Mouse (Mus musculus) forebrain, embryonic 16.5 days (tissue): ENCODE measurements around the gene Gmcl1. TPM values are rescaled to one million over a fixed set of nuclear protein-coding genes. Genes with fewer than 3 reads are reported as not detected.

ENCODE experiments used
- ATAC-seq: fragments of 200-750 bp; cut with Nextera tagmentation; 2 replicates; pipeline ENCODE4 v1.8.0; 2017; ENCODE audit warnings: mild to moderate bottlenecking, moderate library complexity
- H3K27ac ChIP-seq: fragments of 300-500 bp; sonication (generic); 2 replicates; pipeline ENCODE4 v1.5.1; 2014; ENCODE audit warnings: low read length, control low read depth
- H3K27me3 ChIP-seq: fragments of 300-500 bp; sonication (generic); replicated peaks from 2 replicates; pipeline ENCODE4 v1.6.1; 2014; ENCODE audit warnings: low read length; ENCODE audit not compliant: control insufficient read depth, insufficient read depth
- H3K36me3 ChIP-seq: fragments of 300-500 bp; sonication (generic); 2 replicates; pipeline ENCODE4 v1.6.1; 2014; ENCODE audit not compliant: control insufficient read depth, insufficient read depth
- H3K4me1 ChIP-seq: fragments of 300-500 bp; sonication (generic); replicated peaks from 2 replicates; pipeline ENCODE4 v1.6.1; 2014; ENCODE audit warnings: low read length; ENCODE audit not compliant: control insufficient read depth, insufficient read depth
- H3K4me2 ChIP-seq: fragments of 300-500 bp; sonication (generic); 2 replicates; pipeline ENCODE4 v1.6.1; 2014; ENCODE audit warnings: mild to moderate bottlenecking, low read length, control low read depth
- H3K4me3 ChIP-seq: fragments of 300-500 bp; sonication (generic); replicated peaks from 2 replicates; pipeline ENCODE4 v1.5.1; 2014; ENCODE audit warnings: mild to moderate bottlenecking, low read length, control low read depth
- H3K9ac ChIP-seq: fragments of 300-500 bp; sonication (generic); replicated peaks from 2 replicates; pipeline ENCODE4 v1.6.1; 2014; ENCODE audit warnings: low read depth, low read length, control low read depth
- H3K9me3 ChIP-seq: fragments of 300-500 bp; sonication (generic); 2 replicates; pipeline ENCODE4 v1.6.1; 2016; ENCODE audit warnings: low read length; ENCODE audit not compliant: control insufficient read depth
- WGBS: fragments of 180-500 bp; shearing (Covaris S2); extraction: QIAGEN DNeasy Blood & Tissue Kit; methylation state at CpG from one replicate; pipeline ENCODE4 v1.1.7; 2014; 5-methylcytosine and 5-hydroxymethylcytosine counted together
- polyA plus RNA-seq: library from polyadenylated mRNA; unstranded; fragments of >200 nt; fragmentation: Nextera tagmentation; extraction: Ambion mirVana; gene quantifications from 2 replicates; pipeline ENCODE4 v1.2.1, GENCODE M21; 2015

The Gmcl1 gene
- polyA plus RNA-seq, 1 experiment from 2014 or later, result 41.9 TPM

GRCm38 (mm10) chr6:86772631-86773030 lies 39.4 kb upstream of the Gmcl1 start:
- Histone ChIP-seq H3K36me3 (no peaks in the 10 kb centered on the region), H3K4me2 (no peak overlapping the region), H3K27me3 (no peaks in the 10 kb centered on the region), H3K4me3 (no peak overlapping the region), H3K27ac (no peak overlapping the region), H3K9ac (no peak overlapping the region), H3K4me1 (no peaks in the 10 kb centered on the region), H3K9me3 (no peaks in the 10 kb centered on the region)
- WGBS, result 89% methylated on average over 7 of the region's 7 CpGs
- no peak for ATAC-seq

GRCm38 (mm10) chr6:86768938-86769337 lies 35.8 kb upstream of the Gmcl1 start:
- 93% methylated on average over 4 of the region's 4 CpGs for WGBS
- Histone ChIP-seq H3K4me2 (no peak overlapping the region), H3K4me1 (no peaks in the 10 kb centered on the region), H3K36me3 (no peaks in the 10 kb centered on the region), H3K9me3 (no peaks in the 10 kb centered on the region), H3K27me3 (no peaks in the 10 kb centered on the region), H3K9ac (no peak overlapping the region), H3K4me3 (no peak overlapping the region), H3K27ac (no peak overlapping the region)
- ATAC-seq, result no peak

- Histone ChIP-seq H3K4me2 (no peak overlapping the region), H3K36me3 (no peaks in the 10 kb centered on the region), H3K4me1 (no peaks in the 10 kb centered on the region), H3K9me3 (no peaks in the 10 kb centered on the region), H3K27me3 (no peaks in the 10 kb centered on the region), H3K9ac (no peak overlapping the region), H3K4me3 (no peak overlapping the region), H3K27ac (no peak overlapping the region)
- no peak for ATAC-seq
- 89% methylated on average over 4 of the region's 4 CpGs for WGBS
Measured at GRCm38 (mm10) chr6:86768186-86768776, 35.1 kb upstream of the Gmcl1 start.

GRCm38 (mm10) chr6:86767465-86767864 lies 34.3 kb upstream of the Gmcl1 start:
- Histone ChIP-seq H3K36me3 (no peaks in the 10 kb centered on the region), H3K4me1 (no peaks in the 10 kb centered on the region), H3K4me2 (no peak overlapping the region), H3K4me3 (no peak overlapping the region), H3K27me3 (no peaks in the 10 kb centered on the region), H3K27ac (no peak overlapping the region), H3K9me3 (no peaks in the 10 kb centered on the region), H3K9ac (no peak overlapping the region)
- ATAC-seq, result no peak
- WGBS, result 86% methylated on average over 3 of the region's 3 CpGs

GRCm38 (mm10) chr6:86765637-86766059 lies 32.5 kb upstream of the Gmcl1 start:
- ATAC-seq, result no peak
- no peak overlapping the region for H3K4me3 ChIP-seq
- WGBS, result 72% methylated on average over 6 of the region's 6 CpGs
- no peaks in the 10 kb centered on the region for H3K4me1 ChIP-seq
- H3K9me3 ChIP-seq, result no peaks in the 10 kb centered on the region
- no peak overlapping the region for H3K4me2 ChIP-seq
- no peaks in the 10 kb centered on the region for H3K27me3 ChIP-seq
- H3K27ac ChIP-seq, result no peak overlapping the region
- H3K9ac ChIP-seq, result no peak overlapping the region
- H3K36me3 ChIP-seq, result no peaks in the 10 kb centered on the region

GRCm38 (mm10) chr6:86754105-86754863 lies 21.1 kb upstream of the Gmcl1 start:
- Histone ChIP-seq H3K27ac (no peak overlapping the region), H3K9me3 (no peaks in the 10 kb centered on the region)
- ATAC-seq, result no peak

GRCm38 (mm10) chr6:86752843-86753485 lies 19.8 kb upstream of the Gmcl1 start:
- H3K9ac ChIP-seq, result no peak overlapping the region
- no peaks in the 10 kb centered on the region for H3K9me3 ChIP-seq
- H3K27me3 ChIP-seq, result no peaks in the 10 kb centered on the region
- no peaks in the 10 kb centered on the region for H3K36me3 ChIP-seq
- H3K4me2 ChIP-seq, result no peak overlapping the region
- H3K27ac ChIP-seq, result no peak overlapping the region
- ATAC-seq, result no peak
- no peak overlapping the region for H3K4me3 ChIP-seq
- H3K4me1 ChIP-seq, result no peaks in the 10 kb centered on the region
- WGBS, result 88% methylated on average over 5 of the region's 5 CpGs

More at GRCm38 (mm10) chr6:86754105-86754863, 21.1 kb upstream of the Gmcl1 start:
- Histone ChIP-seq H3K4me1 (no peaks in the 10 kb centered on the region), H3K9ac (no peak overlapping the region), H3K4me2 (no peak overlapping the region), H3K27me3 (no peaks in the 10 kb centered on the region), H3K4me3 (no peak overlapping the region), H3K36me3 (no peaks in the 10 kb centered on the region)
- 94% methylated on average over 10 of the region's 10 CpGs for WGBS

GRCm38 (mm10) chr6:86750961-86751360 lies 17.8 kb upstream of the Gmcl1 start:
- H3K36me3 ChIP-seq, result no peaks in the 10 kb centered on the region
- 96% methylated on average over 4 of the region's 4 CpGs for WGBS
- no peak overlapping the region for H3K4me3 ChIP-seq
- no peak overlapping the region for H3K9ac ChIP-seq
- no peaks in the 10 kb centered on the region for H3K4me1 ChIP-seq
- no peak overlapping the region for H3K4me2 ChIP-seq
- ATAC-seq, result no peak
- no peaks in the 10 kb centered on the region for H3K9me3 ChIP-seq
- no peak overlapping the region for H3K27ac ChIP-seq
- H3K27me3 ChIP-seq, result no peaks in the 10 kb centered on the region

GRCm38 (mm10) chr6:86749817-86750216 lies 16.6 kb upstream of the Gmcl1 start:
- Histone ChIP-seq H3K4me3 (no peak overlapping the region), H3K36me3 (no peaks in the 10 kb centered on the region), H3K27ac (no peak overlapping the region), H3K4me1 (no peaks in the 10 kb centered on the region), H3K4me2 (no peak overlapping the region), H3K27me3 (no peaks in the 10 kb centered on the region), H3K9me3 (no peaks in the 10 kb centered on the region), H3K9ac (no peak overlapping the region)
- WGBS, result 85% methylated on average over 4 of the region's 4 CpGs
- ATAC-seq, result no peak
